Mouse (Mus musculus) stomach, postnatal 0 days (tissue): ENCODE results near the gene Boc. TPM values are rescaled to one million over a fixed set of nuclear protein-coding genes. Genes with fewer than 3 reads are reported as not detected.

Experiments
- ATAC-seq: fragments of 200-750 bp; cut with Nextera tagmentation; 2 replicates; pipeline ENCODE4 v1.8.0; 2017; ENCODE audit not compliant: low FRiP score, low TSS enrichment
- DNase-seq: peaks from one replicate; pipeline ENCODE4 v3.0.0-alpha.2; 2016; ENCODE audit warnings: low spot score
- H3K27ac ChIP-seq: fragments of 300-500 bp; sonication (generic); replicated peaks from 2 replicates; pipeline ENCODE4 v1.5.1; 2014; ENCODE audit warnings: mild to moderate bottlenecking, control low read depth
- H3K27me3 ChIP-seq: fragments of 300-500 bp; sonication (generic); 2 replicates; pipeline ENCODE4 v1.6.1; 2014; ENCODE audit warnings: low read length; ENCODE audit not compliant: control insufficient read depth, insufficient read depth
- H3K36me3 ChIP-seq: fragments of 300-500 bp; sonication (generic); 2 replicates; pipeline ENCODE4 v1.6.1; 2014; ENCODE audit warnings: low read length, mixed read lengths; ENCODE audit not compliant: control insufficient read depth, insufficient read depth
- H3K4me1 ChIP-seq: fragments of 300-500 bp; sonication (generic); replicated peaks from 2 replicates; pipeline ENCODE4 v1.6.1; 2014; ENCODE audit warnings: antibody characterized with exemption; ENCODE audit not compliant: control insufficient read depth, insufficient read depth
- H3K4me2 ChIP-seq: fragments of 300-500 bp; sonication (generic); replicated peaks from 2 replicates; pipeline ENCODE4 v1.6.1; 2014; ENCODE audit warnings: low read depth, mild to moderate bottlenecking, control low read depth, moderate library complexity
- H3K4me3 ChIP-seq: fragments of 300-500 bp; sonication (generic); 2 replicates; pipeline ENCODE4 v1.5.1; 2014; ENCODE audit warnings: low read depth, low read length, control low read depth
- H3K9ac ChIP-seq: fragments of 300-500 bp; sonication (generic); 2 replicates; pipeline ENCODE4 v1.6.1; 2014; ENCODE audit warnings: mild to moderate bottlenecking, low read length, control low read depth, mixed read lengths
- H3K9me3 ChIP-seq: fragments of 300-500 bp; sonication (generic); 2 replicates; pipeline ENCODE4 v1.6.1; 2016; ENCODE audit warnings: low read length; ENCODE audit not compliant: control insufficient read depth
- CTCF ChIP-seq: IDR thresholded peaks from 2 replicates; pipeline ENCODE4 v1.5.1; 2016; ENCODE audit warnings: antibody characterized with exemption, low read depth, mild to moderate bottlenecking, moderate library complexity
- EP300 ChIP-seq: optimal IDR thresholded peaks from 2 replicates; pipeline ENCODE3; 2016; ENCODE audit warnings: antibody characterized with exemption
- WGBS: fragments of 180-500 bp; shearing (Covaris S2); extraction: QIAGEN DNeasy Blood & Tissue Kit; methylation state at CpG from one replicate; pipeline ENCODE4 v1.1.7; 2014; 5-methylcytosine and 5-hydroxymethylcytosine counted together
- polyA plus RNA-seq: library from polyadenylated mRNA; unstranded; fragments of >200 nt; fragmentation: Nextera tagmentation; extraction: Ambion mirVana; gene quantifications from 2 replicates; pipeline ENCODE4 v1.2.1, GENCODE M21; 2015

The Boc gene
- polyA plus RNA-seq, 1 experiment from 2014 or later: 6.1 TPM

GRCm38 (mm10) chr16:44552036-44552435 is 6.7 kb downstream of the Boc start:
- no peak overlapping the region for H3K4me2 ChIP-seq
- no peak for ATAC-seq
- TF ChIP-seq EP300: no peak
- no peak for TF ChIP-seq CTCF
- DNase-seq: no peak
- no peak overlapping the region for H3K9ac ChIP-seq
- no peaks in the 10 kb centered on the region for H3K36me3 ChIP-seq
- 85% methylated on average over 2 of the region's 2 CpGs for WGBS
- H3K27me3 ChIP-seq: no peaks in the 10 kb centered on the region
- no peak overlapping the region for H3K4me3 ChIP-seq
- no peaks in the 10 kb centered on the region; the same call in 1 of the 2 replicates for H3K4me1 ChIP-seq
- no peak overlapping the region for H3K27ac ChIP-seq
- H3K9me3 ChIP-seq: no peaks in the 10 kb centered on the region

- no peaks in the 10 kb centered on the region for H3K36me3 ChIP-seq
- no peak overlapping the region for H3K4me2 ChIP-seq
- no peaks in the 10 kb centered on the region; the same call in 1 of the 2 replicates for H3K4me1 ChIP-seq
- no peak overlapping the region for H3K27ac ChIP-seq
- WGBS: 42% methylated on average over 5 of the region's 5 CpGs
- TF ChIP-seq EP300 (no peak), CTCF (no peak)
- no peak overlapping the region for H3K9ac ChIP-seq
- H3K9me3 ChIP-seq: no peaks in the 10 kb centered on the region
- H3K4me3 ChIP-seq: no peak overlapping the region
- DNase-seq (no peak), ATAC-seq (no peak)
- no peaks in the 10 kb centered on the region for H3K27me3 ChIP-seq
Measured at GRCm38 (mm10) chr16:44551491-44551890, 7.2 kb downstream of the Boc start.

GRCm38 (mm10) chr16:44550843-44551242 is 7.9 kb downstream of the Boc start:
- no peak for ATAC-seq
- Histone ChIP-seq H3K36me3 (no peaks in the 10 kb centered on the region), H3K9ac (no peak overlapping the region), H3K27ac (no peak overlapping the region), H3K4me1 (no peaks in the 10 kb centered on the region; the same call in 1 of the 2 replicates), H3K9me3 (no peaks in the 10 kb centered on the region), H3K4me2 (no peak overlapping the region), H3K4me3 (no peak overlapping the region), H3K27me3 (no peaks in the 10 kb centered on the region)
- 29% methylated on average over 5 of the region's 5 CpGs for WGBS
- no peak for TF ChIP-seq CTCF
- no peak for TF ChIP-seq EP300
- DNase-seq: no peak

- Histone ChIP-seq H3K4me1 (no peaks in the 10 kb centered on the region; the same call in 1 of the 2 replicates), H3K9ac (no peak overlapping the region), H3K9me3 (no peaks in the 10 kb centered on the region), H3K36me3 (no peaks in the 10 kb centered on the region), H3K4me3 (no peak overlapping the region), H3K4me2 (no peak overlapping the region), H3K27me3 (no peaks in the 10 kb centered on the region), H3K27ac (no peak overlapping the region)
- 49% methylated on average over 7 of the region's 7 CpGs for WGBS
- ATAC-seq (no peak), DNase-seq (no peak)
- TF ChIP-seq EP300 (no peak), CTCF (no peak)
Measured at GRCm38 (mm10) chr16:44549867-44550679, 8.6 kb downstream of the Boc start.

- DNase-seq (no peak), ATAC-seq (no peak)
- Histone ChIP-seq H3K27me3 (no peaks in the 10 kb centered on the region), H3K9me3 (no peaks in the 10 kb centered on the region), H3K36me3 (no peaks in the 10 kb centered on the region), H3K4me1 (no peaks in the 10 kb centered on the region; the same call in 1 of the 2 replicates), H3K4me2 (no peak overlapping the region), H3K9ac (no peak overlapping the region), H3K27ac (no peak overlapping the region), H3K4me3 (no peak overlapping the region)
- no peak for TF ChIP-seq EP300
- TF ChIP-seq CTCF: no peak
- 69% methylated on average over 6 of the region's 6 CpGs for WGBS
Measured at GRCm38 (mm10) chr16:44549381-44549780, 9.3 kb downstream of the Boc start.

- WGBS: 80% methylated on average over 1 of the region's 1 CpGs
- Histone ChIP-seq H3K4me1 (peaks cover 3% of the 10 kb centered on the region; the same call in 1 of the 2 replicates), H3K4me3 (no peak overlapping the region), H3K27me3 (no peaks in the 10 kb centered on the region), H3K27ac (no peak overlapping the region), H3K36me3 (no peaks in the 10 kb centered on the region), H3K9me3 (no peaks in the 10 kb centered on the region), H3K9ac (no peak overlapping the region), H3K4me2 (no peak overlapping the region)
- ATAC-seq (no peak), DNase-seq (no peak)
- TF ChIP-seq EP300 (no peak), CTCF (no peak)
Measured at GRCm38 (mm10) chr16:44547976-44548375, 10.7 kb downstream of the Boc start.
